Mouse (Mus musculus) neural tube, embryonic 11.5 days (tissue): Measurements from ENCODE around the gene Trp53bp2. TPM values are rescaled to one million over a fixed set of nuclear protein-coding genes. Genes with fewer than 3 reads are reported as not detected.

Experiments used
- ATAC-seq: fragments of 200-750 bp; cut with Nextera tagmentation; 2 replicates; pipeline ENCODE4 v1.8.0; 2017; ENCODE audit warnings: moderate number of reproducible peaks, mild to moderate bottlenecking, moderate TSS enrichment, moderate library complexity; ENCODE audit not compliant: insufficient read depth, low FRiP score, low TSS enrichment
- DNase-seq: peaks from one replicate; pipeline ENCODE4 v3.0.0-alpha.2; 2015; ENCODE audit warnings: low spot score
- H3K27ac ChIP-seq: fragments of 300-500 bp; sonication (generic); 2 replicates; pipeline ENCODE4 v1.5.1; 2014; ENCODE audit warnings: low read depth, mild to moderate bottlenecking, low read length
- H3K27me3 ChIP-seq: fragments of 300-500 bp; sonication (generic); 2 replicates; pipeline ENCODE4 v1.6.1; 2014; ENCODE audit warnings: mild to moderate bottlenecking, low read length, mixed read lengths; ENCODE audit not compliant: control insufficient read depth, insufficient read depth
- H3K36me3 ChIP-seq: fragments of 300-500 bp; sonication (generic); 2 replicates; pipeline ENCODE4 v1.6.1; 2014; ENCODE audit warnings: mild to moderate bottlenecking, low read length, moderate library complexity, mixed read lengths; ENCODE audit not compliant: control insufficient read depth, insufficient read depth
- H3K4me1 ChIP-seq: fragments of 300-500 bp; sonication (generic); 2 replicates; pipeline ENCODE4 v1.6.1; 2014; ENCODE audit warnings: low read length, mixed read lengths; ENCODE audit not compliant: control insufficient read depth, insufficient read depth
- H3K4me2 ChIP-seq: fragments of 300-500 bp; sonication (generic); 2 replicates; pipeline ENCODE4 v1.6.1; 2014; ENCODE audit warnings: low read depth, mild to moderate bottlenecking, moderate library complexity
- H3K4me3 ChIP-seq: fragments of 300-500 bp; sonication (generic); 2 replicates; pipeline ENCODE4 v1.5.1; 2014; ENCODE audit warnings: low read depth, low read length
- H3K9ac ChIP-seq: fragments of 300-500 bp; sonication (generic); 2 replicates; pipeline ENCODE4 v1.6.1; 2014; ENCODE audit warnings: mild to moderate bottlenecking, low read length
- H3K9me3 ChIP-seq: fragments of 300-500 bp; sonication (generic); 2 replicates; pipeline ENCODE4 v1.6.1; 2016; ENCODE audit warnings: low read length; ENCODE audit not compliant: control insufficient read depth
- WGBS: fragments of 180-500 bp; shearing (Covaris S2); extraction: QIAGEN DNeasy Blood & Tissue Kit; methylation state at CpG from one replicate; pipeline ENCODE4 v1.1.7; 2014; 5-methylcytosine and 5-hydroxymethylcytosine counted together
- polyA plus RNA-seq: library from polyadenylated mRNA; unstranded; fragments of >200 nt; fragmentation: Nextera tagmentation; extraction: Ambion mirVana; gene quantifications from 2 replicates; pipeline ENCODE4 v1.2.1, GENCODE M21; 2014

The Trp53bp2 gene
- polyA plus RNA-seq, 1 experiment from 2014 or later, result 40.1 TPM

GRCm38 (mm10) chr1:182441791-182442473 is 33.0 kb downstream of the Trp53bp2 start:
- Histone ChIP-seq H3K36me3 (peaks cover 21% of the 10 kb centered on the region), H3K4me3 (no peak overlapping the region), H3K4me1 (no peaks in the 10 kb centered on the region), H3K27me3 (no peaks in the 10 kb centered on the region), H3K9ac (no peak overlapping the region), H3K4me2 (no peak overlapping the region), H3K9me3 (no peaks in the 10 kb centered on the region), H3K27ac (no peak overlapping the region)
- DNase-seq (no peak), ATAC-seq (no peak)
- 89% methylated on average over 18 of the region's 18 CpGs for WGBS

DNA sequence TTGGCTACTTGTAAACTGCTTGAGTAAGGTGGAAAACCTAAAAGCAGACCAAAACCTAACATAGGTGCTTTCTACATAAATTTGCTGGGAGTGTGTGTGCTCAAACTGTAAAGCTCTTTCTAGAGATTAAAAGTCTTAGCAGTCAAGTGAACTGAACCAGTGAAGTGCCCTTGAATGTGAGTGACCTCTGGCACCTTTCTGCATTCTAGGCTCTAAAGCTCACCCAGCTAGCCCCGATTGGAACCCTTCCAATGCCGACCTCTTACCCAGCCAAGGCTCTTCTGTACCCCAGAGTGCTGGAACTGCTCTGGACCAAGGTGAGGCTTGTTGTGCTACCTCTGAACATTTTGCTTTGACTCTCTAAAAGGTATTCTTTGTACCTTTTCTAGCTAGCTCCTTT is 35.1 kb downstream of the Trp53bp2 start:
- DNase-seq (no peak), ATAC-seq (no peak)
- Histone ChIP-seq H3K27me3 (no peaks in the 10 kb centered on the region), H3K27ac (no peak overlapping the region), H3K9me3 (no peaks in the 10 kb centered on the region), H3K4me1 (no peaks in the 10 kb centered on the region), H3K4me2 (no peak overlapping the region), H3K4me3 (no peak overlapping the region), H3K36me3 (peaks cover 29% of the 10 kb centered on the region), H3K9ac (no peak overlapping the region)
- WGBS, result 87% methylated on average over 2 of the region's 2 CpGs

DNA sequence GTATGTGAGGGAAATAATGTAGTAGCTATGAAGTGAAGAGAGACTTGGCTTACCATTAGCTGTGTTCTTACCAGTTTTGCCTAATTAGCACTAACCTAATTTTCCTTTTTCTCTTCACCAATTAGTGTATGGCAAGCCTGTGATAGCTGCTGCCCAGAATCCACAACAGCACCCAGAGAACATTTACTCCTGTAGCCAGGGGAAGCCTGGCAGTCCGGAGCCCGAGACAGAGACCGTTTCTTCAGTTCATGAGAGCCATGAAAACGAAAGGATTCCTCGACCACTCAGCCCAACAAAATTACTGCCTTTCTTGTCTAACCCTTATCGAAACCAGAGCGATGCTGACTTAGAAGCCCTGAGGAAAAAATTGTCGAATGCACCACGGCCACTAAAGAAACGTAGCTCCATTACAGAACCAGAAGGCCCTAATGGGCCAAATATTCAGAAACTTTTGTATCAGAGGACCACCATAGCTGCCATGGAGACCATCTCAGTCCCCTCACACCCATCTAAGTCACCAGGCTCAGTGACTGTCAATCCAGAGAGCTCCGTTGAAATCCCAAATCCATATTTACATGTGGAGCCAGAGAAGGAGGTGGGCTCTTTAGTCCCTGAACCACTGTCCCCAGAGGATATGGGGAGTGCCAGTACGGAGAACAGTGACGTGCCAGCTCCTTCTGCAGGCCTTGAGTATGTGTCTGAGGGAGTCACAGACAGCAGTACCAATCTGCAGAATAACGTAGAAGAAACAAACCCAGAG is 39.5 kb downstream of the Trp53bp2 start:
- no peaks in the 10 kb centered on the region for H3K4me1 ChIP-seq
- peaks cover 23% of the 10 kb centered on the region for H3K36me3 ChIP-seq
- no peaks in the 10 kb centered on the region for H3K27me3 ChIP-seq
- WGBS, result 96% methylated on average over 14 of the region's 14 CpGs
- no peak overlapping the region for H3K27ac ChIP-seq
- ATAC-seq, result no peak
- H3K9me3 ChIP-seq, result no peaks in the 10 kb centered on the region
- no peak overlapping the region for H3K4me3 ChIP-seq
- no peak overlapping the region for H3K9ac ChIP-seq
- H3K4me2 ChIP-seq, result no peak overlapping the region
- no peak for DNase-seq

GRCm38 (mm10) chr1:182452473-182452872 is 43.5 kb downstream of the Trp53bp2 start:
- no peak for ATAC-seq
- WGBS, result 85% methylated on average over 4 of the region's 4 CpGs
- no peaks in the 10 kb centered on the region for H3K4me1 ChIP-seq
- peaks cover 11% of the 10 kb centered on the region; the same call in 1 of the 2 replicates for H3K36me3 ChIP-seq
- no peak overlapping the region for H3K4me3 ChIP-seq
- no peak overlapping the region for H3K4me2 ChIP-seq
- no peaks in the 10 kb centered on the region for H3K9me3 ChIP-seq
- no peak overlapping the region for H3K27ac ChIP-seq
- no peak overlapping the region for H3K9ac ChIP-seq
- no peak for DNase-seq
- no peaks in the 10 kb centered on the region for H3K27me3 ChIP-seq

DNA sequence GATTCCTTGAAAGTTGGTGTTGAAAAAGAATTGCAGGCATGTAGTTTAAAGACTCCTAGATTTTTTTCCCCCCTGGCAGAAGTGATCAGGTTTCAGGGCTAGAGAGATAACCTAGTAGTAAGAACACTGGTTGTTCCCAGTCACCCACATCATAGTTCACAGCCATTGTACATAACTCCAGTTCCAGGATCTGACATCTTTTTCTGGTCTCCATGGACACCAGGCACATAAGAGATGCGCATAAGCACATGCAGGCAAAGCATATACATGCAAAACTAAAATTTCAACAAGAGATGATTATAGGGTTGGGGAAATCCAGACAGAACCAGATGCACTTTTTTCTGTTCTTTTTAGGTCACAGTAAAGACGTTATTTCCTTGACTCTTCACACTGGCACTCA is 46.1 kb downstream of the Trp53bp2 start:
- Histone ChIP-seq H3K27ac (no peak overlapping the region), H3K27me3 (no peaks in the 10 kb centered on the region), H3K36me3 (peaks cover 4% of the 10 kb centered on the region; the same call in 1 of the 2 replicates), H3K4me3 (no peak overlapping the region), H3K4me1 (no peaks in the 10 kb centered on the region), H3K9ac (no peak overlapping the region), H3K9me3 (no peaks in the 10 kb centered on the region), H3K4me2 (no peak overlapping the region)
- ATAC-seq (no peak), DNase-seq (no peak)
- WGBS, result 92% methylated on average over 2 of the region's 2 CpGs

- Histone ChIP-seq H3K9ac (no peak overlapping the region), H3K9me3 (no peaks in the 10 kb centered on the region), H3K27me3 (no peaks in the 10 kb centered on the region), H3K4me2 (no peak overlapping the region), H3K27ac (no peak overlapping the region), H3K4me1 (no peaks in the 10 kb centered on the region), H3K4me3 (no peak overlapping the region), H3K36me3 (peaks cover 4% of the 10 kb centered on the region; the same call in 1 of the 2 replicates)
- ATAC-seq, result no peak
- 69% methylated on average over 19 of the region's 19 CpGs for WGBS
- no peak for DNase-seq
These were observed 49.6 kb downstream of the Trp53bp2 start for GRCm38 (mm10) chr1:182458556-182458955.

DNA sequence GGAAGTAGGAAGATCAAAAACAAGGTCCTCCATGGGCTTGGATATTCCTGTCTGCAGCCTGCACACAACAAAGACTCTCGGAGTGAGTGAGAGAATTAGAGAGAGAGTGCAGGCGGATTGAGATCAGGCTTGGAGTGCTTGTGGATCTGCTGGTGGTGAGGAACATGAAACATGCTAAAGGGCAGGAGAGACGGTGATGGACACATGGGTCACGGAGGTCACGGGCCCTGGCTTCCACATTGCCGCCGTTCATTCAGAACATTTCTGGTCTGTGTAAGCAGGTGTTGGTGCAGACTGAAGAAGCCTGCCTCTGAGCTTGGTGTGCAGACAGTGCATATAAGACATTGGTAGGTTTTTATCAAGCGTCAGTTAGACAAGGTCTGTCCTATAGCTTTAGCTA is 50.5 kb downstream of the Trp53bp2 start:
- H3K9ac ChIP-seq, result no peak overlapping the region
- ATAC-seq, result no peak
- H3K27ac ChIP-seq, result no peak overlapping the region
- no peak overlapping the region for H3K4me3 ChIP-seq
- no peak overlapping the region for H3K4me2 ChIP-seq
- no peaks in the 10 kb centered on the region for H3K9me3 ChIP-seq
- DNase-seq, result no peak
- 74% methylated on average over 8 of the region's 8 CpGs for WGBS
- H3K4me1 ChIP-seq, result no peaks in the 10 kb centered on the region
- no peaks in the 10 kb centered on the region for H3K27me3 ChIP-seq
- no peaks in the 10 kb centered on the region; the same call in 1 of the 2 replicates for H3K36me3 ChIP-seq

DNA sequence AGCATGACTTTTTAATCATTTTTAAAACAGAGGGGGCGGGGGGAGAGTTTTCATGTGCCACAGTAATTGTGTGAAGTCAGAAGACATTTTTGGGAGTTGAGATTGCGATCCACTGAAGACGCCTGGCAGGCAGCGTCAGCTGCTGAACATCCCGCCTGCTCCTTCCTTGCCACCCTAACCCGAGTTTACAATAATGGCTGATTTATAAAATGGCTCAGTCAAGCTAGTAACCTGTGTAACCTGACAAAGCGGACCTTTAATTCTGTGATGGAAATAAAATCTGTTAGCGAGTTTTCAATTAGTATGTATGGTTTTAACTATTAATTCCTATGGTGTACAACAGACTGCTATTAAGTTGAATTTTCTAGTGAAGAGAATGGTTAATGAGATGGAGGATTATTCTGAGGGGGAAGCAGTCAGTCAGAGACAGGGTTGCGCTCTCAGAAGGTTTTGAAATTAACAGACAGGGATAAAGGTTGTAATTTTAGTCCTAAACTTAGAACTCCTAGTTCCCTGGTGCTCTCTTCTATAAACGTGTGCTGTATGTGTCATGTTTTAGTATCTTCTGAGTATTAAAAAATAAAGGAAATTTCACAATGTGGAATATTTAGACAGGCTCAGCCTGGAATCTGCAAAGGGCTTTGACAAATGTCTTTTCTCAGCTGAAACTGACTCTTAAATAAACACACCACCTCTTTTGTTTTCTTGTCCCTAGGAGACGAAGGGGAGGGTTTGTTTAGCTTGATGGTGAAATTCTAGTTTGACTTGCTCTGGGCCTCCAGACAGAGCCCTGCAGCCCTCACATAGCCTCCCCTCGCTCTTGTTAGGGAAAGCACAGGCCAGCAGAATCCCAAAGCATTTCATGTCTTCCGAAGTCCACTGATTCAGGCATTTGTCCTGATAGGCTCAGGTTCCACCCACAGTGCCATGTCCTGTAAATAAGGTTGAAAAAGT is 51.6 kb downstream of the Trp53bp2 start:
- Histone ChIP-seq H3K9me3 (no peaks in the 10 kb centered on the region), H3K4me3 (no peak overlapping the region), H3K27me3 (no peaks in the 10 kb centered on the region), H3K9ac (no peak overlapping the region), H3K4me2 (no peak overlapping the region), H3K4me1 (peaks cover 3% of the 10 kb centered on the region; the same call in 1 of the 2 replicates), H3K36me3 (no peaks in the 10 kb centered on the region; the same call in 1 of the 2 replicates), H3K27ac (no peak overlapping the region)
- DNase-seq (no peak), ATAC-seq (no peak)
- 73% methylated on average over 13 of the region's 13 CpGs for WGBS
